Mouse (Mus musculus): Measurements from ENCODE around the gene Elp4.

GRCm38 (mm10) chr2:105710511-105710910, 193.9 kb downstream of the Elp4 start:
- TF ChIP-seq CTCF (IDR thresholded peaks at IDR 0.05; ENCODE audit: borderline replicate concordance, control insufficient read depth, extremely low read depth, insufficient read depth, low read length, poor library complexity) (no peak), POLR2A (IDR thresholded peaks at IDR 0.05; ENCODE audit: control insufficient read depth, extremely low read depth, insufficient read depth, low read length, poor library complexity) (no peak)
